Mouse (Mus musculus): ENCODE data around the gene Frmpd4. TPM values are rescaled to one million over a fixed set of nuclear protein-coding genes. Genes with fewer than 3 reads are reported as not detected.

The Frmpd4 gene
- total and polyA plus RNA-seq, 2 experiments from 2014 or later, result 2.1 to 10.9 TPM

DNA sequence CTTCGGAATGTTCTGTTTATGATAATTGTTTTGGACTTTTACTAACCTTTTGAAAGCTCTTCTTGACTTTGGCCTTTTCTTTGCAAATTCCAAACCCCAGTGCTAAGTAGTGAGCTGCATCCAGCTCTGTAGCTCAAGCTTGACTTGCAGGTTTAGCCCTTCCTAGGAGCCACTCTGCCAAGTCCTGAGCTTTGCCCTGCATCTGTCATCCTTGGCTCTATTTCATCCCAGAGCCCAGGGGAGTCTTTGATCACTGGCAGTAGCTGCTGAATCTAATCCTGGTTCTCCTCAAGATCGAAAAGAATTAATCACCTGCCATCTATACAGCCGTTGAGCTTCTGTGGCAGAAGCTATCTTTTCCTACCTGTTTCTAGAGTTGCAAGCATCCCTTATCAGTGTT is 251.9 kb downstream of the Frmpd4 start:
- H3K4me3 ChIP-seq (ENCODE audit: low read length), result no peak overlapping the region
- no peak for ATAC-seq
- DNase-seq (ENCODE audit: low spot score), result peak; percentile 26
- no peak overlapping the region for H3K27ac ChIP-seq
- no peaks in the 10 kb centered on the region for H3K4me1 ChIP-seq (ENCODE audit: insufficient read depth, low read length)
- H3K9me3 ChIP-seq (ENCODE audit: low read length), result no peaks in the 10 kb centered on the region
- WGBS, result 73% methylated on average over 3 of the region's 3 CpGs
- no peak overlapping the region for H3K9ac ChIP-seq (replicated peaks; ENCODE audit: low read length)
- no peak overlapping the region for H3K4me2 ChIP-seq (ENCODE audit: low read depth, low read length)
- H3K36me3 ChIP-seq (ENCODE audit: insufficient read depth, low read length), result no peaks in the 10 kb centered on the region
- no peaks in the 10 kb centered on the region for H3K27me3 ChIP-seq (ENCODE audit: insufficient read depth, low read length)
- no peak for TF ChIP-seq CTCF (IDR thresholded peaks at IDR 0.05; ENCODE audit: low read depth)

DNA sequence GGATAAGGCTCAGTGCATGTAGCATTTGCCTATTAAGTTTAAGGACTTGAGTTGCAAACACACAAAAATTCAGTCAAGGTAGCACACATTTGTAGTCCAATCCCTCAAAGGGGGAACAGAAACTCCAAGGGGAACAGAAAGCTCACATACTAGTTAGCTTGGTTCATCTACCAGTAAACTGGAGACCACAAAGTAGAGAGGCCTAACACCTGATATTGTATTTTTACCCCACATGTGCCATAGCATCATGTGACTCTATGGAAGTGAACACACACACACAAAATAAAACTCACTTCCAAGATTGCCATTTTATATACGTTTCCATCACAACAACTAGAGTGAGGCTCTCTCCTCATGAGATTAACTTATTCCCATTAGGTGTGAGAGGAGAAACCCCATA is 264.9 kb downstream of the Frmpd4 start:
- Histone ChIP-seq H3K4me2 (ENCODE audit: low read depth, low read length) (no peak overlapping the region), H3K9ac (replicated peaks; ENCODE audit: low read length) (no peak overlapping the region), H3K4me1 (ENCODE audit: insufficient read depth, low read length) (no peaks in the 10 kb centered on the region), H3K4me3 (ENCODE audit: low read length) (no peak overlapping the region), H3K36me3 (ENCODE audit: insufficient read depth, low read length) (no peaks in the 10 kb centered on the region), H3K27me3 (ENCODE audit: insufficient read depth, low read length) (no peaks in the 10 kb centered on the region), H3K27ac (no peak overlapping the region), H3K9me3 (ENCODE audit: low read length) (no peaks in the 10 kb centered on the region)
- ATAC-seq (no peak), DNase-seq (ENCODE audit: low spot score) (no peak)
- whole genome bisulfite sequencing, result 80% methylated on average over 1 of the region's 1 CpGs
- TF ChIP-seq CTCF (IDR thresholded peaks at IDR 0.05; ENCODE audit: low read depth), result no peak

DNA sequence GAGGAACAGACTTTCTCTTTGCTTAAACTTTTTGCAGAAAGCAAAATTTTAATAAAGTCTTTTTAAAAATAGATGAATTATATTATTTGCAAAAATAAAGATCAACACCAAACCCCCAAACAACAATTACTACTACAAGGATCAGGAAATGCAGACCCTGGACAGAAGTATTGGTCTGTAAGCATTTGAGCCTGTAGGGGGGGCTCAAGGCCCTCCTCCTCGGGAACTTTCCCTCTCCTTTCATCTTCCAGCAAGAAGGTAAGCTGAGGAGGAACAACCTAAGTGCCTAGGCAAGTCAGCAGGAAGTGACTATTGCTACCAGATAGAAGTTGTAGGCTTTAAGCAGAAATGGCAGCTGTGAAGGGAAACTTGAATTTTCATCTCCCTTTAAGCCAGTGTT is 266.9 kb downstream of the Frmpd4 start:
- no peaks in the 10 kb centered on the region for H3K36me3 ChIP-seq (ENCODE audit: insufficient read depth, low read length)
- DNase-seq (ENCODE audit: low spot score), result no peak

DNA sequence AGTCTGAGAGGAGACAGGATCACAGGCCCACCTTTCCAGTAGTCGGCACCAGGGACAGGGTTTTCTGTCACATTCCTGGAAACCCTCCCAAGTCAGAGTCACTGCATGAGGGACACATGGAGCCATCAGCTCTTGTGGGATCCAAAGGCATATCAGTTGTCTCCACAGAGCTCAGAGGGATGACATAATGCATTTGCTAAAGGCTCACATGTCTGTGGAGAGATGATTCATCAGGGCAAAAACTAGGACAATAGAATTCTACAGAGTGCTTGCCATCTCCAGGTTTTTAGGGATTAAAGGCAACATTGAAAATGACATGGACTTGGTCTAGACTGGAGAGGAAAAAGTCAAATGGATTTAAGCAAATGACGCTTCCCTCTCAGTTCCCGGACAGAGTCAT is 284.5 kb downstream of the Frmpd4 start:
- Histone ChIP-seq H3K4me2 (ENCODE audit: low read depth, low read length) (no peak overlapping the region), H3K27ac (no peak overlapping the region), H3K4me3 (ENCODE audit: low read length) (no peak overlapping the region), H3K4me1 (ENCODE audit: insufficient read depth, low read length) (no peaks in the 10 kb centered on the region), H3K27me3 (ENCODE audit: insufficient read depth, low read length) (no peaks in the 10 kb centered on the region), H3K9ac (replicated peaks; ENCODE audit: low read length) (no peak overlapping the region), H3K9me3 (ENCODE audit: low read length) (no peaks in the 10 kb centered on the region), H3K36me3 (ENCODE audit: insufficient read depth, low read length) (no peaks in the 10 kb centered on the region)
- DNase-seq (ENCODE audit: low spot score), result no peak
- ATAC-seq, result no peak
- WGBS, result 91% methylated on average over 3 of the region's 3 CpGs
- no peak for TF ChIP-seq CTCF (IDR thresholded peaks at IDR 0.05; ENCODE audit: low read depth)

More for the DNA sequence above, 266.9 kb downstream of the Frmpd4 start:
- ATAC-seq, result no peak
- H3K27me3 ChIP-seq (ENCODE audit: insufficient read depth, low read length), result no peaks in the 10 kb centered on the region
- H3K9me3 ChIP-seq (ENCODE audit: low read length), result no peaks in the 10 kb centered on the region
- no peak for TF ChIP-seq CTCF (IDR thresholded peaks at IDR 0.05; ENCODE audit: low read depth)
- no peaks in the 10 kb centered on the region for H3K4me1 ChIP-seq (ENCODE audit: insufficient read depth, low read length)
- 8% methylated on average over 1 of the region's 1 CpGs for WGBS
- no peak overlapping the region for H3K4me2 ChIP-seq (ENCODE audit: low read depth, low read length)
- H3K4me3 ChIP-seq (ENCODE audit: low read length), result no peak overlapping the region
- H3K9ac ChIP-seq (replicated peaks; ENCODE audit: low read length), result no peak overlapping the region
- no peak overlapping the region for H3K27ac ChIP-seq

DNA sequence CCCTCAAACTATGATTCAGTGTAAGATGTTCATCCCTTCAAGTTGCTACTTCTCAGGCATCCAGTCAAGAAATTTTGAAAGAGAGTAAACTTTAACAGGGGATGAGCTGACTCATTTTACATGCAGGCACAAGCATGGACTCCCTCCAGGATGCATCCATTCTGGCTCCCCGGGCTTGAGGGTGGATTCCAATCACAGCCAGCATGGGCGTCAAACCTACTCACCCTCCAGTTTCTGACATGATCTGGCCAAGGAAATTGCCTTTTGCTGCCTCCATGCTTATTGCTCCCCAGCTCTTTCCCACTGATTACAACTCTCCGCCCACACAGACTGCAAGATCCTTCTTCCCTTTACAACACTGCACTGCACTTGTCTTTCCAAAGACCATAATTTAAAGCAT is 370.0 kb downstream of the Frmpd4 start:
- Histone ChIP-seq H3K9me3 (ENCODE audit: low read length) (no peaks in the 10 kb centered on the region), H3K4me1 (ENCODE audit: insufficient read depth, low read length) (no peaks in the 10 kb centered on the region), H3K4me2 (ENCODE audit: low read depth, low read length) (no peak overlapping the region), H3K27ac (no peak overlapping the region), H3K9ac (replicated peaks; ENCODE audit: low read length) (no peak overlapping the region), H3K36me3 (ENCODE audit: insufficient read depth, low read length) (no peaks in the 10 kb centered on the region), H3K27me3 (ENCODE audit: insufficient read depth, low read length) (no peaks in the 10 kb centered on the region), H3K4me3 (ENCODE audit: low read length) (no peak overlapping the region)
- no peak for DNase-seq (ENCODE audit: low spot score)
- 85% methylated on average over 3 of the region's 3 CpGs for WGBS
- ATAC-seq, result no peak
- TF ChIP-seq CTCF (IDR thresholded peaks at IDR 0.05; ENCODE audit: low read depth), result no peak

DNA sequence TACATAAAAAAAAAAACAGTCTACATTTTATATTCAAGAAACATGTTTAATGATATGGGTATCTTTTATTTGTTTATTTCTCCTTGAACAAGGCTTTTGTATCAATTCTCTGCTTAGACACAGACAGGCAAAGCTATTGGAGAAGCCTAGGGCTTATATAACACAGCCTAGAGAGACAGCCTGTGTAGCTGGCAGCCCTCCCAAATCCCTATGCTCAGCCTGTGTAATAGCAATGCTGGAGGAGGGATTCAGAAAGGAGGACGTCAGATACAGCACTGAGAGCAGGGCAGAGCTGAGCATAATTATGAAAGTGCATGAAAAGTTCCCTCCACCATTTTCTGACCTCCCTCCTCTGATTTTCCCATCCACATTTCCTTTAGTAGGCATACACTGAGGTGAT is 385.1 kb downstream of the Frmpd4 start:
- Histone ChIP-seq H3K9ac (replicated peaks; ENCODE audit: low read length) (no peak overlapping the region), H3K27me3 (ENCODE audit: insufficient read depth, low read length) (no peaks in the 10 kb centered on the region), H3K36me3 (ENCODE audit: insufficient read depth, low read length) (no peaks in the 10 kb centered on the region), H3K4me1 (ENCODE audit: insufficient read depth, low read length) (no peaks in the 10 kb centered on the region), H3K9me3 (ENCODE audit: low read length) (no peaks in the 10 kb centered on the region), H3K4me2 (ENCODE audit: low read depth, low read length) (no peak overlapping the region), H3K4me3 (ENCODE audit: low read length) (no peak overlapping the region), H3K27ac (no peak overlapping the region)
- peak; percentile 1 for DNase-seq (ENCODE audit: low spot score)
- TF ChIP-seq CTCF (IDR thresholded peaks at IDR 0.05; ENCODE audit: low read depth), result no peak
- ATAC-seq, result no peak
- 41% methylated on average over 1 of the region's 1 CpGs for WGBS

DNA sequence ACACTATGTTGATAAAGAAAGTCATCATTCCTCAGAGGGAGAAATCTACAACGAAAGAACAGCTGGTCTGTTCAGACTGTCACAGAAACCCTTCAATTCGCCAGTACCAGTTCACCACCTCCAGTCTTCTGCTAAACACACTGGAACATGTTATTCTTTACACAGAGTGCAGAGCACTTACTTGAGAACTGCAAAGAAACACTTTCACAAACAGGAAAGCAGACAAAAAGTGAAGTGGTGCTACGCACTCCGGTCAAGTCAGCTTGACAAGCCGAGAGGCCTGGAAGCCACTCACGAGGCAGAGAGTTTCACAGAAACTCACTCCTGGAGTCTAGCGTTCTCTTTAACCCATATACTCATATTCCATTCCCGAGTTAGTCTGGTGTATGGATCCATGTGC is 387.5 kb downstream of the Frmpd4 start:
- no peak for TF ChIP-seq CTCF (IDR thresholded peaks at IDR 0.05; ENCODE audit: low read depth)
- H3K4me1 ChIP-seq (ENCODE audit: insufficient read depth, low read length), result no peaks in the 10 kb centered on the region
- no peaks in the 10 kb centered on the region for H3K36me3 ChIP-seq (ENCODE audit: insufficient read depth, low read length)
- ATAC-seq (no peak), DNase-seq (ENCODE audit: low spot score) (no peak)
- H3K27me3 ChIP-seq (ENCODE audit: insufficient read depth, low read length), result no peaks in the 10 kb centered on the region
- H3K4me3 ChIP-seq (ENCODE audit: low read length), result no peak overlapping the region
- H3K27ac ChIP-seq, result no peak overlapping the region
- no peaks in the 10 kb centered on the region for H3K9me3 ChIP-seq (ENCODE audit: low read length)
- no peak overlapping the region for H3K4me2 ChIP-seq (ENCODE audit: low read depth, low read length)
- no peak overlapping the region for H3K9ac ChIP-seq (replicated peaks; ENCODE audit: low read length)
- 90% methylated on average over 8 of the region's 8 CpGs for WGBS

All from hindbrain, postnatal 0 days (tissue).